Mouse (Mus musculus): ENCODE measurements around the gene Arhgdia.

- TF ChIP-seq CTCF (IDR thresholded peaks at IDR 0.05; ENCODE audit: low read depth) (no peak), EP300 (optimal IDR thresholded peaks at IDR 0.05) (no peak)
Measured at GRCm38 (mm10) chr11:120613976-120614375, 32.6 kb upstream of the Arhgdia start.
